Mouse (Mus musculus) myocyte (in vitro differentiated cells): ENCODE results near the gene Six2.

Source experiments
- MAX ChIP-seq: IDR thresholded peaks from one replicate; pipeline ENCODE4 v1.6.1; 2011; ENCODE audit warnings: low read depth, mild to moderate bottlenecking, control low read depth
- MYOG ChIP-seq, 3 experiments: IDR thresholded peaks; one replicate each; pipeline ENCODE4 v1.6.1; 2011; ENCODE audit warnings: control low read depth in 2 of 3, low read depth in 2 of 3, mild to moderate bottlenecking in 2 of 3; ENCODE audit not compliant: insufficient read length in 2 of 3, control insufficient read depth in 1 of 3, insufficient read depth in 1 of 3
- POLR2A ChIP-seq: IDR thresholded peaks from one replicate; pipeline ENCODE4 v1.6.1; 2011; ENCODE audit warnings: low read depth, mild to moderate bottlenecking, control low read depth, moderate library complexity; ENCODE audit not compliant: insufficient read length

GRCm38 (mm10) chr17:85704369-85705260, 16.5 kb upstream of the Six2 start:
- TF ChIP-seq MAX (no peak), MYOG (IDR thresholded peaks at IDR 0.05; ENCODE audit: control insufficient read depth in 1 of 3, insufficient read depth in 1 of 3, insufficient read length in 2 of 3, low read depth in 2 of 3) (no peak), POLR2A (no peak)
